Mouse (Mus musculus) kidney, embryonic 14.5 days (tissue): ENCODE data around the gene Serpinb5. TPM values are rescaled to one million over a fixed set of nuclear protein-coding genes. Genes with fewer than 3 reads are reported as not detected.

ENCODE experiments used
- ATAC-seq: fragments of 200-750 bp; cut with Nextera tagmentation; 2 replicates; pipeline ENCODE4 v1.8.0; 2017; ENCODE audit warnings: moderate number of reproducible peaks, mild to moderate bottlenecking, moderate TSS enrichment, moderate library complexity; ENCODE audit not compliant: low FRiP score, low TSS enrichment
- H3K27ac ChIP-seq: fragments of 300-500 bp; sonication (generic); 2 replicates; pipeline ENCODE4 v1.5.1; 2014; ENCODE audit warnings: low read depth, mild to moderate bottlenecking, low read length, moderate library complexity, mixed read lengths
- H3K27me3 ChIP-seq: fragments of 300-500 bp; sonication (generic); 2 replicates; pipeline ENCODE4 v1.6.1; 2014; ENCODE audit warnings: mild to moderate bottlenecking, low read length; ENCODE audit not compliant: control insufficient read depth, insufficient read depth
- H3K36me3 ChIP-seq: fragments of 300-500 bp; sonication (generic); 2 replicates; pipeline ENCODE4 v1.6.1; 2014; ENCODE audit warnings: low read length, mixed read lengths; ENCODE audit not compliant: control insufficient read depth, insufficient read depth
- H3K4me1 ChIP-seq: fragments of 300-500 bp; sonication (generic); 2 replicates; pipeline ENCODE4 v1.6.1; 2014; ENCODE audit warnings: low read length, mixed read lengths; ENCODE audit not compliant: control insufficient read depth, insufficient read depth
- H3K4me2 ChIP-seq: fragments of 300-500 bp; sonication (generic); replicated peaks from 2 replicates; pipeline ENCODE4 v1.6.1; 2014; ENCODE audit warnings: low read depth, mild to moderate bottlenecking, low read length
- H3K4me3 ChIP-seq: fragments of 300-500 bp; sonication (generic); 2 replicates; pipeline ENCODE4 v1.5.1; 2014; ENCODE audit warnings: mild to moderate bottlenecking, low read length
- H3K9ac ChIP-seq: fragments of 300-500 bp; sonication (generic); 2 replicates; pipeline ENCODE4 v1.6.1; 2014; ENCODE audit warnings: low read depth, mild to moderate bottlenecking, low read length, moderate library complexity
- H3K9me3 ChIP-seq: fragments of 300-500 bp; sonication (generic); 2 replicates; pipeline ENCODE4 v1.6.1; 2016; ENCODE audit warnings: low read length; ENCODE audit not compliant: control insufficient read depth
- WGBS: fragments of 180-500 bp; shearing (Covaris S2); extraction: QIAGEN DNeasy Blood & Tissue Kit; methylation state at CpG from one replicate; pipeline ENCODE4 v1.1.7; 2014; 5-methylcytosine and 5-hydroxymethylcytosine counted together
- polyA plus RNA-seq: library from polyadenylated mRNA; unstranded; fragments of >200 nt; fragmentation: Nextera tagmentation; extraction: Ambion mirVana; gene quantifications from 2 replicates; pipeline ENCODE4 v1.2.1, GENCODE M21; 2014

Serpinb5 gene
- 0.21 TPM in 1 of 2 replicates, not detected in the other for polyA plus RNA-seq

- no peak for ATAC-seq
- Histone ChIP-seq H3K9ac (no peak within 1 kb of the TSS), H3K9me3 (no peaks in the 10 kb centered on the region), H3K4me3 (no peak within 1 kb of the TSS), H3K27me3 (no peaks in the 10 kb centered on the region), H3K27ac (no peak within 1 kb of the TSS), H3K4me2 (no peak within 1 kb of the TSS), H3K36me3 (no peaks in the 10 kb centered on the region), H3K4me1 (no peaks in the 10 kb centered on the region)
- WGBS, result 62% methylated on average over 8 of the region's 8 CpGs
Observed at GRCm38 (mm10) chr1:106860847-106861246, at the start of gene Serpinb5. Serpinb5 (plus strand) TSS chr1:106861173.

GRCm38 (mm10) chr1:106814864-106815263, 46.1 kb upstream of the Serpinb5 start:
- Histone ChIP-seq H3K4me3 (no peak overlapping the region), H3K27me3 (no peaks in the 10 kb centered on the region), H3K27ac (no peak overlapping the region), H3K4me2 (no peak overlapping the region), H3K36me3 (no peaks in the 10 kb centered on the region), H3K4me1 (no peaks in the 10 kb centered on the region), H3K9me3 (no peaks in the 10 kb centered on the region), H3K9ac (no peak overlapping the region)
- no peak for ATAC-seq
- WGBS, result 70% methylated on average over 5 of the region's 5 CpGs

DNA sequence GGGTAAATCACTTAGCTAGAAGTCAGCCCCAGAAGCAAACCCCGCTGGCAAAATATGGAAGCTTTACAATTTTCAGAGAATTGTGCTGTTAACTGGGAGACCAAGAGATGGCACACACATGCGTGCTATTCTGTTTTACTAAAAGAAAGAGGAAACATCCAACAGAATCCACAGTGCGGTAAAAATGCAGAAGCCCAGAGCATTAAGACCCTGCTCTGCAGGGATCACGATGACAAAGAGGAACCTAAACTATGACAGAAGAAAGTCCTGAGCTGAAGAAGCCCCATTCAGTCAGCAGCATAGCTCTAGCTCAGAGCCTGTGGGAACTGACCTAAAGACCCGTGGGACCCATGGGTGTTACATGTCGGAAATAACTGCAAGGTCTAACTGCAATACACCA, 45.7 kb upstream of the Serpinb5 start:
- Histone ChIP-seq H3K36me3 (no peaks in the 10 kb centered on the region), H3K4me3 (no peak overlapping the region), H3K4me1 (no peaks in the 10 kb centered on the region), H3K27ac (no peak overlapping the region), H3K4me2 (no peak overlapping the region), H3K9me3 (no peaks in the 10 kb centered on the region), H3K27me3 (no peaks in the 10 kb centered on the region), H3K9ac (no peak overlapping the region)
- WGBS, result 89% methylated on average over 6 of the region's 6 CpGs
- no peak for ATAC-seq

- 85% methylated on average over 11 of the region's 11 CpGs for WGBS
Observed at GRCm38 (mm10) chr1:106816766-106817165, 44.2 kb upstream of the Serpinb5 start.

DNA sequence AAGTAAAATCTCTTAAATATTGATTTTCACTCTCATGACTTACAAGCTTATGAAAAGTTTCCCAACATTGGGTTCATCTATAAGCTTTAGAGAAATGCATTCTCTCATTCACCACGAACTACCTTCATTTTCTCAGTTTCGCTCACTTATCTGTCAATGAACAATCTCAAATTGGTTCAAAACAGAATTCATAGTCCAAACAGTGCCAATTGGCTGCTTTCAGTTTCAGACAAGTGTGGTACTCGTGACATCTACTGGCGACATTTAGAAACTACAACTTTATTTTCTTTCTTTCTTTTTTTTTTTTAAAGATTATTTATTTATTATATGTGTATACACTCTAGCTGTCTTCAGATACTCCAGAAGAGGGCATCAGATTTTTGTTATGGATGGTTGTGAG, 42.6 kb upstream of the Serpinb5 start:
- no peaks in the 10 kb centered on the region for H3K9me3 ChIP-seq
- H3K9ac ChIP-seq, result no peak overlapping the region
- H3K4me1 ChIP-seq, result no peaks in the 10 kb centered on the region
- WGBS, result 25% methylated on average over 4 of the region's 4 CpGs
- H3K36me3 ChIP-seq, result no peaks in the 10 kb centered on the region
- no peaks in the 10 kb centered on the region for H3K27me3 ChIP-seq
- H3K27ac ChIP-seq, result no peak overlapping the region
- ATAC-seq, result no peak
- no peak overlapping the region for H3K4me3 ChIP-seq
- H3K4me2 ChIP-seq, result no peak overlapping the region

More at GRCm38 (mm10) chr1:106816766-106817165, 44.2 kb upstream of the Serpinb5 start:
- H3K27ac ChIP-seq, result no peak overlapping the region
- no peaks in the 10 kb centered on the region for H3K27me3 ChIP-seq
- H3K36me3 ChIP-seq, result no peaks in the 10 kb centered on the region
- no peak overlapping the region for H3K4me3 ChIP-seq
- H3K4me2 ChIP-seq, result no peak overlapping the region
- no peaks in the 10 kb centered on the region for H3K4me1 ChIP-seq
- no peaks in the 10 kb centered on the region for H3K9me3 ChIP-seq
- ATAC-seq, result no peak
- H3K9ac ChIP-seq, result no peak overlapping the region

DNA sequence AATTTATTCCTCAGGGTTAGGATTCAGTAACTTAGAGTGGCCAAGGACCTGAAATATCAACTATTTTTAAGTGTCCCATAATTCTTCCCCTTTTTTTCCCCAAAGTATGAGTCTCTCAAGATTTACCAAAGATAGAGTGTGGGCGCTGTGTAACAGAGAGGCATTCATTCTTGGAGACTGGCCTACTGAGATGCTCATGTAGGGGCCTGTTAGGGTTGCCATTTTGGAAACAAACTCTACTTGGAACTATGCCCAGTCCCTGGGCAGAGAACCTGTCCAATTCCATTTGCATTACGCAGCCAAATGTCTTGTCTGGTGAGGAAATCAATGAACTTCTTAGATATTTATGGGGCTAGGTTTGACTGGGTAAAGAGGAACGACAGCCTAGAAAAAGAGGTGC, 38.7 kb upstream of the Serpinb5 start:
- H3K4me1 ChIP-seq, result no peaks in the 10 kb centered on the region
- 75% methylated on average over 3 of the region's 3 CpGs for WGBS
- ATAC-seq, result no peak
- H3K27me3 ChIP-seq, result no peaks in the 10 kb centered on the region
- no peak overlapping the region for H3K4me2 ChIP-seq
- no peak overlapping the region for H3K4me3 ChIP-seq
- H3K9ac ChIP-seq, result no peak overlapping the region
- no peaks in the 10 kb centered on the region for H3K9me3 ChIP-seq
- no peaks in the 10 kb centered on the region for H3K36me3 ChIP-seq
- H3K27ac ChIP-seq, result no peak overlapping the region

- WGBS, result 75% methylated on average over 4 of the region's 4 CpGs
Observed at GRCm38 (mm10) chr1:106828784-106829183, 32.2 kb upstream of the Serpinb5 start.

GRCm38 (mm10) chr1:106865543-106865942, 4.6 kb downstream of the Serpinb5 start:
- no peak overlapping the region for H3K27ac ChIP-seq
- no peaks in the 10 kb centered on the region for H3K9me3 ChIP-seq
- no peak overlapping the region for H3K9ac ChIP-seq
- H3K27me3 ChIP-seq, result no peaks in the 10 kb centered on the region
- no peak for ATAC-seq
- H3K4me1 ChIP-seq, result no peaks in the 10 kb centered on the region
- WGBS, result 91% methylated on average over 6 of the region's 6 CpGs
- H3K4me2 ChIP-seq, result no peak overlapping the region
- H3K36me3 ChIP-seq, result no peaks in the 10 kb centered on the region
- H3K4me3 ChIP-seq, result no peak overlapping the region

More at GRCm38 (mm10) chr1:106828784-106829183, 32.2 kb upstream of the Serpinb5 start:
- H3K27me3 ChIP-seq, result no peaks in the 10 kb centered on the region
- no peak for ATAC-seq
- no peak overlapping the region for H3K27ac ChIP-seq
- no peaks in the 10 kb centered on the region for H3K36me3 ChIP-seq
- no peak overlapping the region for H3K4me3 ChIP-seq
- H3K9me3 ChIP-seq, result no peaks in the 10 kb centered on the region; the same call in 1 of the 2 replicates
- no peak overlapping the region for H3K4me2 ChIP-seq
- H3K9ac ChIP-seq, result no peak overlapping the region
- H3K4me1 ChIP-seq, result no peaks in the 10 kb centered on the region

GRCm38 (mm10) chr1:106866029-106866428, 5.1 kb downstream of the Serpinb5 start:
- Histone ChIP-seq H3K4me2 (no peak overlapping the region), H3K9ac (no peak overlapping the region), H3K4me3 (no peak overlapping the region), H3K27ac (no peak overlapping the region), H3K4me1 (no peaks in the 10 kb centered on the region), H3K27me3 (no peaks in the 10 kb centered on the region), H3K9me3 (no peaks in the 10 kb centered on the region), H3K36me3 (no peaks in the 10 kb centered on the region)
- ATAC-seq, result no peak
- 68% methylated on average over 5 of the region's 5 CpGs for WGBS
